Mouse (Mus musculus): ENCODE measurements around the gene Rhov. TPM values are rescaled to one million over a fixed set of nuclear protein-coding genes. Genes with fewer than 3 reads are reported as not detected.

The Rhov gene
- polyA plus RNA-seq, 1 experiment from 2014 or later: 2.2 TPM

DNA sequence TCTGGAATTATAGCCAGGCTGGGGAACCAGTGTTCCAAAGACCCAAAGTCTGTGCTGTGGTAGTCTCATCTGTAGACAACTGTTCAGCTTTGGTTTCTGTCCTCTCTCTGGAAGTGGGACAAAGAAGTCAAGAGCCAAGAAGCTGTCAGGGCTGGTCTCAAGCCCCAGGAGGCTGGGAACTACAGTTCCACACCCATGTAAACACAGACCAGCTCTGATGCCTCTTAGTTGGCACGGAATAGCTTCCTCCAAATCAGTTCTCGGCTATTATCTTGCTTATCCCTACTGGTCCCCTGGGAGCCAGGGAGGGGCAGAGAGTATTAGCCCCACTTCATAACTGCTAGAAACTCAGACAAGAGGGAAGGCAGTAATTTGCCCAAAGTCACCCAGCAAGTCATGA, 9.7 kb downstream of the Rhov start:
- Histone ChIP-seq H3K4me2 (ENCODE audit: low read depth, low read length) (no peak overlapping the region), H3K4me3 (ENCODE audit: low read depth, low read length) (no peak overlapping the region), H3K36me3 (replicated peaks; ENCODE audit: control insufficient read depth, insufficient read depth, low read depth, low read length) (no peaks in the 10 kb centered on the region), H3K9ac (replicated peaks; ENCODE audit: low read length) (no peak overlapping the region), H3K27me3 (ENCODE audit: control insufficient read depth, insufficient read depth, low read length) (no peaks in the 10 kb centered on the region), H3K27ac (replicated peaks; ENCODE audit: low read depth, low read length) (no peak overlapping the region), H3K4me1 (ENCODE audit: control insufficient read depth, insufficient read depth, low read length) (no peaks in the 10 kb centered on the region), H3K9me3 (replicated peaks; ENCODE audit: control insufficient read depth, low read length) (no peaks in the 10 kb centered on the region)
- no peak for ATAC-seq (replicated peaks; ENCODE audit: insufficient number of reproducible peaks, low FRiP score, low TSS enrichment, low read depth)
- 56% methylated on average over 2 of the region's 2 CpGs for WGBS
- DNase-seq (ENCODE audit: low spot score): no peak

DNA sequence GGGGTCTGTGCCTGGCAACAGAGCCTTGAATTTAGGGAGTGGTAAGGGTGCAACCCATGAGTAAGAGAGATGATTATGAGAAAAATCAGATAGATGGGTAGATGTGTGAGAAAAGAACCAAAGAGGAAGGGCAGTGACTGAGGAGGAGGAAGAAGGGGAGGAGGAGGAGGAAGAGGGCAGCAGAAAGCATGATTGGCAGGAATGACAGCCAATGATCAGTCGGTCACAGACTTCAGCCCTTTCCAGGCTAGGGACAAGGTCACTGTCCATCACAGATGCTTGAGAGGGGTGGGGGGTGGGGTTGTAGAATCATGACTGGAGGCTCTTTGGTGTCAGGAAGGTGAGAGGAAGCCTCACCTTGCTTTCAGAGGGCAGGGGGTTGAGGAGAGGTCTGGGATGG, 10.6 kb downstream of the Rhov start:
- Histone ChIP-seq H3K9ac (replicated peaks; ENCODE audit: low read length) (no peak overlapping the region), H3K27me3 (ENCODE audit: control insufficient read depth, insufficient read depth, low read length) (no peaks in the 10 kb centered on the region), H3K9me3 (replicated peaks; ENCODE audit: control insufficient read depth, low read length) (no peaks in the 10 kb centered on the region), H3K4me2 (ENCODE audit: low read depth, low read length) (no peak overlapping the region), H3K4me3 (ENCODE audit: low read depth, low read length) (no peak overlapping the region), H3K4me1 (ENCODE audit: control insufficient read depth, insufficient read depth, low read length) (no peaks in the 10 kb centered on the region), H3K36me3 (replicated peaks; ENCODE audit: control insufficient read depth, insufficient read depth, low read depth, low read length) (no peaks in the 10 kb centered on the region), H3K27ac (replicated peaks; ENCODE audit: low read depth, low read length) (no peak overlapping the region)
- 93% methylated on average over 1 of the region's 1 CpGs for WGBS
- DNase-seq (ENCODE audit: low spot score) (no peak), ATAC-seq (replicated peaks; ENCODE audit: insufficient number of reproducible peaks, low FRiP score, low TSS enrichment, low read depth) (no peak)

DNA sequence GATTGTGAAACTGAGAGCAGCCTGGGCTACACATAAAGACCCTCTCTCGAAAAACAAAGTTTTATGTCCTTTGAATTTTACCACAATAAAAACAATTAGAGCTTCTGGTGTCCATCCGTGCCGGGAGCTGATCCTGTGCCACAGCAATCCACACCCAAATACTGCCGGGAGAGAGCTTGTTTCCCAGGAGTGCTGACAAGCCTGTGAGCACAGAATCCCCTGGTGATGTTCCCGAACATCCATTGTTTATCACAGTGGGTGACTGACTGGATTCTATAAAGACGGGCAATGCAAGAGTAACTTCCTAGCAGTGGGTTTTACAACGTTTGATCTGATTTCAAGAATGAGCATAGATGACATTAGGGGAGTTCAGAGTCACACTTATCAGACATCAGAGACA, 16.1 kb downstream of the Rhov start:
- Histone ChIP-seq H3K27ac (replicated peaks; ENCODE audit: low read depth, low read length) (no peak overlapping the region), H3K9me3 (replicated peaks; ENCODE audit: control insufficient read depth, low read length) (no peaks in the 10 kb centered on the region), H3K4me1 (ENCODE audit: control insufficient read depth, insufficient read depth, low read length) (no peaks in the 10 kb centered on the region), H3K27me3 (ENCODE audit: control insufficient read depth, insufficient read depth, low read length) (no peaks in the 10 kb centered on the region), H3K36me3 (replicated peaks; ENCODE audit: control insufficient read depth, insufficient read depth, low read depth, low read length) (no peaks in the 10 kb centered on the region), H3K9ac (replicated peaks; ENCODE audit: low read length) (peak overlapping the region; percentile 22; the same call in 1 of the 2 replicates), H3K4me2 (ENCODE audit: low read depth, low read length) (no peak overlapping the region), H3K4me3 (ENCODE audit: low read depth, low read length) (no peak overlapping the region)
- no peak for ATAC-seq (replicated peaks; ENCODE audit: insufficient number of reproducible peaks, low FRiP score, low TSS enrichment, low read depth)
- no peak for DNase-seq (ENCODE audit: low spot score)
- 19% methylated on average over 7 of the region's 7 CpGs for WGBS

DNA sequence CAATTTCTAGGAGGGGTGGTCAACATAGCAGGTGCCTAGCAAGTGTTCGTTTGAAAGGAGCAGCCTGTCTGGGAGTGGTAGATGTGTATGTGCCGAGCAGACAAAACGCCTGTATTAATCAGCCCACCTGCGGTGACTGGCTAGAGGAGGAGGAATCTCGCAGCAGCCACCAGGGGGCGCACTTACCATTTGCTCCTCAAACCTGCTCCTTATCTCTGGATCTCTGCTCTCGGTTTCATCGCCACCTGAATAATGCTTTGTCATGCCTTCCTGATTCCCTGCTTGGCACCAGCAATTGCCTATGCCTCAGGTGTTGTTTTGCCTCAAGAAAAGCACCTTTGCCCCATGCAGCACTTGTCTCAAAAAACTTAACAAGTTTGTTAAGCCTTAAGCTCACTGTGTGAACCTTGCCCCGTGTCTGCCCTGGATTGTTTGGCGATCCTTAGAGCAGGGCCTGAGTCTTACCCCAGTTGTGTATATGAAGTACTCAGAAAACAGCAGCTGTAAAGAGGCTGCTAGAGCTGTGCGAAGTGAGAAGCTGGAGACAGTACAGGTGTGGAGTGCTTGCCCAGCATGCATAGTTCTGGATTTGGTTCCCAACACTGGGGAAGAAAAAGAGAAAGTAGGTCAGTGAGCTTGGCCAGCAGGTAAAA, 20.1 kb downstream of the Rhov start:
- Histone ChIP-seq H3K4me1 (ENCODE audit: control insufficient read depth, insufficient read depth, low read length) (no peaks in the 10 kb centered on the region), H3K4me2 (ENCODE audit: low read depth, low read length) (no peak overlapping the region), H3K4me3 (ENCODE audit: low read depth, low read length) (no peak overlapping the region), H3K27ac (replicated peaks; ENCODE audit: low read depth, low read length) (no peak overlapping the region), H3K36me3 (replicated peaks; ENCODE audit: control insufficient read depth, insufficient read depth, low read depth, low read length) (no peaks in the 10 kb centered on the region), H3K27me3 (ENCODE audit: control insufficient read depth, insufficient read depth, low read length) (no peaks in the 10 kb centered on the region), H3K9ac (replicated peaks; ENCODE audit: low read length) (no peak overlapping the region), H3K9me3 (replicated peaks; ENCODE audit: control insufficient read depth, low read length) (no peaks in the 10 kb centered on the region)
- 15% methylated on average over 11 of the region's 11 CpGs for WGBS
- DNase-seq (ENCODE audit: low spot score) (peak; percentile 90), ATAC-seq (replicated peaks; ENCODE audit: insufficient number of reproducible peaks, low FRiP score, low TSS enrichment, low read depth) (peak; percentile 73)

DNA sequence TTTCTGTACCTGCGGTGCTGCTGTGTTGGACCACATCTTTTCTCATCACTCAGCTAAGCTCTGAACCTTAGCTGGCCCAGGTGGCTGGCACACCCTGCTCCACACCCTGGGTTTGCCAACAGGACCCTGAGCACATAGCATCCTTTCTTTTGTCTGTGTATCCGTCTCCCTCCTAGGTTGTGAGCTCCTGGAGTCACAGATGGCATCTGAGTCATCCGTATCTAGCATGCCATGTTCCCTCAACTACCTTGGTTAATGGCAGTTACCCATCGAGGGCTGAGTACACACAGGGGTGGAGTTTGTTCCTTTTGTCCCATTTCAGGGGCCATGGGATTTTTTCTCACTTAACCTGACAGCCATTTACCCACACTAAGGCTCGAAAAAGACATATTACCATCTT, 20.7 kb downstream of the Rhov start:
- ATAC-seq (replicated peaks; ENCODE audit: insufficient number of reproducible peaks, low FRiP score, low TSS enrichment, low read depth): no peak
- WGBS: 61% methylated on average over 5 of the region's 5 CpGs

DNA sequence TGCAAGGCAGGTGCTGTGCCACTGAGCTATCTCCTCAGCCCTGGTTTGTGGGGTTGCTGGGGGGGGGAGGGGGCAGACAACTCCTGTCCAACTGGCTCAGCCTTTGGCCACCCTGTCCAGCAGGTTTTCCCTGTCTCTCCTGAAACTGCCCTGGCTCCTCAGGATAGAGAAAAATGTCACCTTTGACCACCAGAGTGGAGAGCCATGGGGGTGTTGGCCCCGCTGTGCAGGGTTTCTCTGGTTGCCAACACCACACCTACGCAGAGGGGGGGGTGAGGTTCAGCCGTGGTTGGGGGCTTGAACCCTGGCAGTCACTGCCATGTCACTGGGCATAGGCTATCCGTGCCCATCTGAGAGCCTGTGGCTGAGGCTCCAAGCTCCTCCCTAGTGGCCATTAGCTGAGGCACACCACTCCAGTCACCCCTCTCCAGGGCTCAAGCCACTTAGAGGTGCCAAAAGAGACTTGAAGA, 21.4 kb downstream of the Rhov start:
- Histone ChIP-seq H3K4me1 (ENCODE audit: control insufficient read depth, insufficient read depth, low read length) (no peaks in the 10 kb centered on the region), H3K9ac (replicated peaks; ENCODE audit: low read length) (no peak overlapping the region), H3K27ac (replicated peaks; ENCODE audit: low read depth, low read length) (no peak overlapping the region), H3K4me3 (ENCODE audit: low read depth, low read length) (no peak overlapping the region), H3K4me2 (ENCODE audit: low read depth, low read length) (no peak overlapping the region), H3K27me3 (ENCODE audit: control insufficient read depth, insufficient read depth, low read length) (no peaks in the 10 kb centered on the region), H3K36me3 (replicated peaks; ENCODE audit: control insufficient read depth, insufficient read depth, low read depth, low read length) (no peaks in the 10 kb centered on the region), H3K9me3 (replicated peaks; ENCODE audit: control insufficient read depth, low read length) (no peaks in the 10 kb centered on the region)
- no peak for DNase-seq (ENCODE audit: low spot score)
- 58% methylated on average over 4 of the region's 4 CpGs for WGBS
- no peak for ATAC-seq (replicated peaks; ENCODE audit: insufficient number of reproducible peaks, low FRiP score, low TSS enrichment, low read depth)

More for the DNA sequence above, 20.7 kb downstream of the Rhov start:
- H3K4me2 ChIP-seq (ENCODE audit: low read depth, low read length): no peak overlapping the region
- H3K9me3 ChIP-seq (replicated peaks; ENCODE audit: control insufficient read depth, low read length): no peaks in the 10 kb centered on the region
- no peak overlapping the region for H3K27ac ChIP-seq (replicated peaks; ENCODE audit: low read depth, low read length)
- H3K27me3 ChIP-seq (ENCODE audit: control insufficient read depth, insufficient read depth, low read length): no peaks in the 10 kb centered on the region
- H3K4me1 ChIP-seq (ENCODE audit: control insufficient read depth, insufficient read depth, low read length): no peaks in the 10 kb centered on the region
- 0 out of 2 replicates have a peak overlapping the region, but pooled peaks have one; percentile 9 for H3K9ac ChIP-seq (replicated peaks; ENCODE audit: low read length)
- no peak overlapping the region for H3K4me3 ChIP-seq (ENCODE audit: low read depth, low read length)
- no peak for DNase-seq (ENCODE audit: low spot score)
- H3K36me3 ChIP-seq (replicated peaks; ENCODE audit: control insufficient read depth, insufficient read depth, low read depth, low read length): no peaks in the 10 kb centered on the region

DNA sequence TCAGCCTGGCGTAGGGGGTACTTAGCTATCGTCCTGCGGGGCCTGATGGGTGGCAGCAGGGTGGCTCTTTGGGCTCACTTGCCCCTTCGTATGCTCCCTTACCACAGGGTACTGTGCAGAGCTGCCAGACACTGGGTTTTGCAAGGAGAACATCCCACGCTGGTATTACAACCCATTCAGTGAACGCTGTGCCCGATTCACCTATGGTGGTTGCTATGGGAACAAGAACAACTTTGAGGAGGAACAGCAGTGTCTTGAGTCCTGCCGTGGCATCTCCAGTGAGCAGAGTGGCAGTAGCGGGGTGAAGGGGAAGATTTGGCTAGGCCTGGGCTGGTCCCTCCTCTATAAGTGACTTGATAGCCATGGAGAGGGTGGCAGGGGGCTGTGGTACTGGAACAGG, 23.2 kb downstream of the Rhov start:
- H3K4me1 ChIP-seq (ENCODE audit: control insufficient read depth, insufficient read depth, low read length): no peaks in the 10 kb centered on the region
- H3K36me3 ChIP-seq (replicated peaks; ENCODE audit: control insufficient read depth, insufficient read depth, low read depth, low read length): no peaks in the 10 kb centered on the region
- DNase-seq (ENCODE audit: low spot score): no peak
- no peak overlapping the region for H3K4me2 ChIP-seq (ENCODE audit: low read depth, low read length)
- no peak overlapping the region for H3K4me3 ChIP-seq (ENCODE audit: low read depth, low read length)
- no peak for ATAC-seq (replicated peaks; ENCODE audit: insufficient number of reproducible peaks, low FRiP score, low TSS enrichment, low read depth)
- H3K27ac ChIP-seq (replicated peaks; ENCODE audit: low read depth, low read length): no peak overlapping the region
- WGBS: 84% methylated on average over 9 of the region's 9 CpGs
- no peak overlapping the region for H3K9ac ChIP-seq (replicated peaks; ENCODE audit: low read length)
- no peaks in the 10 kb centered on the region for H3K9me3 ChIP-seq (replicated peaks; ENCODE audit: control insufficient read depth, low read length)
- H3K27me3 ChIP-seq (ENCODE audit: control insufficient read depth, insufficient read depth, low read length): no peaks in the 10 kb centered on the region

DNA sequence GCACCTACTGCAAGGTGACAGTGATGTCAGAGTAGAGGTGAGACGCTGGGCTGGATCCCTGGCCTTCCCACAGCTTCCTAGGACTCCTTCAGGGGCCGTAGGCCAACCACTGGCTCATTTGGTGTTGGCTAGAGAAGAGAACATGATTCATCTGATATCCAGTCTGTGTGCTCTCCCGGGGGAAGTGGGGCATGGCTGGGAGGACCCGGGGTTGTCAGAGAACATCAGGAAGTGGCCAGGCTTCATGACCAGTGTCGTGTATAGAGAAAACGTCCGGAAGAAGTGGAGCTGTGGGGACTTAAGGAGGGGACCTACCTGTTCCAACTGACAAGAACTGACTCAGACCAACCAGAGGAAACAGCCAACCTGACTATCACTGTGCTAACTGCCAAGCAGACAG, 25.8 kb downstream of the Rhov start:
- no peaks in the 10 kb centered on the region; the same call in 1 of the 2 replicates for H3K27me3 ChIP-seq (ENCODE audit: control insufficient read depth, insufficient read depth, low read length)
- H3K4me2 ChIP-seq (ENCODE audit: low read depth, low read length): no peak overlapping the region
- no peak overlapping the region for H3K4me3 ChIP-seq (ENCODE audit: low read depth, low read length)
- no peak overlapping the region for H3K27ac ChIP-seq (replicated peaks; ENCODE audit: low read depth, low read length)
- no peaks in the 10 kb centered on the region for H3K36me3 ChIP-seq (replicated peaks; ENCODE audit: control insufficient read depth, insufficient read depth, low read depth, low read length)
- ATAC-seq (replicated peaks; ENCODE audit: insufficient number of reproducible peaks, low FRiP score, low TSS enrichment, low read depth): no peak
- H3K9ac ChIP-seq (replicated peaks; ENCODE audit: low read length): no peak overlapping the region
- H3K4me1 ChIP-seq (ENCODE audit: control insufficient read depth, insufficient read depth, low read length): no peaks in the 10 kb centered on the region
- no peaks in the 10 kb centered on the region for H3K9me3 ChIP-seq (replicated peaks; ENCODE audit: control insufficient read depth, low read length)
- 86% methylated on average over 7 of the region's 7 CpGs for WGBS
- no peak for DNase-seq (ENCODE audit: low spot score)

All from embryonic facial prominence, embryonic 11.5 days (tissue).